Comparison of ENCODE assay signal across 15 mouse cellular contexts in the genomic region with DNA sequence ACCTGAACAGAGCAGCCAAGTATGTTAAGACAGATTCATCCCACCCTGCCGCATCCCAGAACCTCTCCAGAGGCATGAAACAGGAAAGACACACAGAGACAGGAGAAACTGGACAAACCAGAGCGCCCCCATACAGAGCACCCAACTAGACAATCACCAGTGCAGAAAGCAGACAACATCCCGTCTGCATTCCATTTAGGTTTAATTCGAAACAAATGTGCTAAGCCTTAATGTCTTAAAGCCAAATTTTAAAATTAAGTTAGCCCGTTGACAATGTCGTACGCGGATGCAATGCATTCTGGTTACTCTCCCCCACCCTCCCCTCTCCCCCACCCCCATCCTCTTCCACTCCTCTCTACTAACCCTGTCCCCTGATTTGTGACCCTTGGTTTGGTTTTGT.
"Had no signal": no experiment of that assay in that cellular context is flagged by ENCODE, and none has a peak within 500 bp of the region (broad histone marks: within the 10 kb centered on the region; RNA-seq: fewer than 3 reads in every experiment).

No protein-coding gene starts in this region.

- H3K4me1 ChIP-seq: midbrain, embryonic 10.5 days; midbrain, embryonic 12.5 days; neural tube, embryonic 12.5 days; stomach, embryonic 15.5 days had no signal

- H3K4me2 ChIP-seq: lung, embryonic 14.5 days; midbrain, embryonic 12.5 days; neural tube, embryonic 12.5 days; stomach, embryonic 15.5 days had no signal

- H3K27me3 ChIP-seq: midbrain, embryonic 12.5 days; neural tube, embryonic 12.5 days; stomach, embryonic 15.5 days had no signal

- DNase-seq: lung, adult 18-20 months; lung, embryonic 14.5 days; lung, postnatal 10 days; lung, postnatal 4 days; midbrain, embryonic 14.5 days; right cerebral cortex, postnatal 14 days; thymus, adult 2 months; thymus, postnatal 25 days; thymus, postnatal 4 days had no signal

- H3K27ac ChIP-seq: midbrain, embryonic 10.5 days; midbrain, embryonic 12.5 days; neural tube, embryonic 12.5 days; stomach, embryonic 15.5 days; stomach, postnatal 0 days had no signal

- ATAC-seq: midbrain, embryonic 16.5 days had no signal

- H3K36me3 ChIP-seq: stomach, embryonic 15.5 days had no signal

- H3K9me3 ChIP-seq: midbrain, embryonic 10.5 days; midbrain, embryonic 12.5 days; neural tube, embryonic 12.5 days; stomach, embryonic 15.5 days had no signal

- H3K4me3 ChIP-seq: midbrain, embryonic 10.5 days; midbrain, embryonic 12.5 days; neural tube, embryonic 12.5 days; stomach, embryonic 15.5 days had no signal

- H3K9ac ChIP-seq: lung, embryonic 14.5 days; midbrain, embryonic 12.5 days; neural tube, embryonic 12.5 days; stomach, embryonic 15.5 days had no signal
